Mouse (Mus musculus) duodenum, adult 2 months (tissue): ENCODE data around the gene Crls1. TPM values are rescaled to one million over a fixed set of nuclear protein-coding genes. Genes with fewer than 3 reads are reported as not detected.

Source experiments
- polyA plus RNA-seq: library from polyadenylated mRNA; depleted of rRNA; stranded (reverse); fragments of >200 nt; gene quantifications from 2 replicates; pipeline ENCODE4 v1.2.3, GENCODE M21; 2012; ENCODE audit warnings: low replicate concordance; rRNA removed

The Crls1 gene
- polyA plus RNA-seq = 36.2 and 61.8 TPM in 2 replicates

DNA sequence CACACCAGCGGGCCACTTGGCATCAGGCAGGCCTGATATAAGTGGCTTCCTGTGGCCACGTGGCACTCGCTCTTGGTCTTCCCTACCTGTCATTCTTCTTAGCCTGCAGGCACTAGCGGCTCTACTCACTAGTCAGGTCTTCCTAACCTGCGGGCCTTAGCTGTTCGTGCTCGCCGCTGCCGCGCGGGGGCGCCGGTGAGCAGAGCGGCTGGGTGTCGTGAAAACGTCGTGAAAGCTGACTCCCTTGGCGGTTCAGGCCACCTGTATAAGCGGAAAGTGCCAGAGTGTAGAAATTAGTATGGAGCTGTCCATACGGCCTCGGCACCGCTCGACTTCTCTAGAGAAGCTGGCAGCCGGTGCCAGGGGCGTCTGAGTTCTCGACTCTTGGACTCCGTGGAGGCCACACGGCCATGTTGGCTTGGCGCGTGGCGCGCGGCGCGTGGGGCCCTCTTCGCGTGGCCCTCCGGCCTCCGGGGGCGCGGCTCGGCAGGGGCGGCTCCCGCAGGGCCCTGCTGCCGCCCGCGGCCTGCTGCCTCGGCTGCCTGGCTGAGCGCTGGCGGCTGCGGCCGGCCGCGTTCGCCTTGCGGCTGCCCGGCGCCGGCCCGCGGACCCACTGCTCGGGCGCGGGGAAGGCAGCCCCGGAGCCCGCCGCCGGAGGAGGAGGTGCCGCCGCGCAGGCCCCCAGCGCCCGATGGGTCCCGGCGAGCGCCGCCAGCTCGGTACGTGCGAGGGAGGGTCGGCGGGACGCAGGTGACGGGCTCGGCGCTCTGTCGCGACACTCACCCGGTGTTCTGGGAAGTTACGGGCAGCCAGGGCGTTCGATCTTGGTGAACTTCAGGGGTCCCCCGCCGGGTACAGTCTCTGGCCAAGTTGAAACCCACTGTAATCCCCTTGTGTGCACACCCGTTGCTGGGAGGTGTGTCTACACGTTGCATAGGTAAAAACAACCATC lies at the start of gene Crls1:
TSS of gene Crls1 (plus strand) at position 260 of the 952 bp plus-strand sequence.

GRCm38 (mm10) chr2:132815608-132816314 lies 30.7 kb upstream of the Crls1 start, which contains the start of the genes Trmt6 and Mcm8:
TSS of gene Trmt6 (minus strand) at chr2:132816055.
TSS of gene Mcm8 (plus strand) at chr2:132816141.

DNA sequence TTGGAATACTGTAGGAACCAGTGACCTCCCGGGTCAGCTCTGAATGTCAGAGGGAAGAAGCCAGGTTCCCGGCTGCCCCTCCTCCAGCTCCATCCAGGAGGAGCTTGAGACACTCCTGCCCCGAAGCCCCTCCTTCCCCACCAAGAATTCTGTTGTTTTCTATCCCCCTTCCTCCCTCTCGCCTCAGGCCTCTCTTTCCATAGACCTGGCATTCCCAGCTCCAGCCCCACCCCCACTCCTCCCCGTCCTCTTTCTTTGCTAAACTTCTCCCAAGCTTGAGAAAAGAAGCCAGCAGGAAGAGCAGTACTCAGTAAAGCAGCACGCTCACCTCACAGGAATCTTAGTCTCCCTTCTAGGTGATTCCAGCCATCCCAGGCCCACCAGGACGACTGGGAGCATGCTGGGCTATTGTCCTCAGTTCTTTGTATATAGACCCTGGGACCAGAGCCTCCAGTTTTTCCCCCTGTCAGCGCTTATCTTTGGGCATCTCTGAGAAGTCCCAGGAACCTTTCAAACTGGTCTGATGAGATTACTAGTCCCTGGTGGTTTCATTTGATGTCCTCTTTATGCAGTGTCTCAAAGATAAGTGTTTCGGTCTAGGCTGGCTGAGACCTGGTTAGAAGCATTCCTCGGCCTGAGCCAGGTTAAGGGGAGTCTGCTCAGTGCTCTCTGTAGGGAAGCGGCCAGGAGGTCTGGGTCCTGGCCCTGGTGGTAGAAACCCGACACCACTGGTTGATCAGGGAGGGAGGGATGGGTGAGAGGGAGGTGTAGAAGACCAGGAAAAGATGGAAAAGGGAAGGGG lies 34.6 kb downstream of the Crls1 start, which contains the start of gene Lrrn4:
TSS of gene Lrrn4 (minus strand) at position 48 of the 802 bp plus-strand sequence.

Other genes with a start within 250 kb of the Crls1 start
- gene Shld1, start 159.7 kb upstream of the Crls1 start, polyA plus RNA-seq = 6.2 and 13.3 TPM in 2 replicates
- 12.3 and 16.4 TPM in 2 replicates for gene Chgb, start 65.4 kb upstream of the Crls1 start, polyA plus RNA-seq
- 0.28 and 0.55 TPM in 2 replicates for gene Trmt6, start 30.6 kb upstream of the Crls1 start, polyA plus RNA-seq
- gene Mcm8, start 30.5 kb upstream of the Crls1 start, polyA plus RNA-seq = 0.25 and 0.86 TPM in 2 replicates
- 0.92 and 1.9 TPM in 2 replicates for gene Lrrn4, start 34.2 kb downstream of the Crls1 start, polyA plus RNA-seq
- gene Fermt1, start 99.2 kb downstream of the Crls1 start, polyA plus RNA-seq = 7.5 and 12.7 TPM in 2 replicates